Mouse (Mus musculus): ENCODE measurements around the gene Psip1. TPM values are rescaled to one million over a fixed set of nuclear protein-coding genes. Genes with fewer than 3 reads are reported as not detected.

Gene Psip1
- total and polyA plus RNA-seq, 3 experiments: 54.0 to 161 (median 68.1) TPM

- peaks cover 0 to 2% of the 10 kb centered on the region in 2 experiments; a peak in 2 of 4 replicates for H3K4me1 ChIP-seq (ENCODE audit: control insufficient read depth in 1 of 2, insufficient read depth in 2 of 2, low read length in 2 of 2)
Measured at GRCm38 (mm10) chr4:83439045-83439444, 47.2 kb downstream of the Psip1 start.

GRCm38 (mm10) chr4:83438116-83438515 lies 48.1 kb downstream of the Psip1 start:
- no peak for DNase-seq (ENCODE audit: low read depth, low spot score)
- Histone ChIP-seq H3K79me2 (ENCODE audit: control insufficient read depth, insufficient read depth, low read length, poor library complexity) (no peaks in the 10 kb centered on the region), H3K27me3 (ENCODE audit: control insufficient read depth in 1 of 2, insufficient read depth in 2 of 2, low read length in 2 of 2) (no peaks in the 10 kb centered on the region), H3K4me1 (ENCODE audit: control insufficient read depth in 1 of 2, insufficient read depth in 2 of 2, low read length in 2 of 2) (peaks cover 0 to 2% of the 10 kb centered on the region in 2 experiments; a peak in 2 of 4 replicates), H3K4me3 (ENCODE audit: control insufficient read depth in 1 of 2, insufficient read depth in 1 of 2, low read depth in 2 of 2, low read length in 2 of 2) (no peak overlapping the region), H3K36me3 (ENCODE audit: control insufficient read depth in 1 of 2, insufficient read depth in 2 of 2, low read length in 2 of 2) (peaks cover 8 to 28% of the 10 kb centered on the region in 2 experiments), H3K9ac (ENCODE audit: control insufficient read depth, low read depth, low read length, poor library complexity, severe bottlenecking) (no peak overlapping the region), H3K27ac (ENCODE audit: control insufficient read depth, low read depth, low read length) (no peak overlapping the region; the same call in 1 of the 2 replicates), H3K9me3 (replicated peaks; ENCODE audit: insufficient read depth, low read length) (no peaks in the 10 kb centered on the region)
- TF ChIP-seq MAFK (IDR thresholded peaks at IDR 0.05; ENCODE audit: borderline replicate concordance, low read depth, low read length) (peak; percentile 25; the same call in 1 of the 2 replicates), EP300 (IDR thresholded peaks at IDR 0.05; ENCODE audit: low read depth in 1 of 2, low read length in 2 of 2) (no peak)

More at GRCm38 (mm10) chr4:83439045-83439444, 47.2 kb downstream of the Psip1 start:
- DNase-seq (ENCODE audit: low read depth, low spot score): peak; percentile 36
- H3K27me3 ChIP-seq (ENCODE audit: control insufficient read depth in 1 of 2, insufficient read depth in 2 of 2, low read length in 2 of 2): no peaks in the 10 kb centered on the region
- no peak overlapping the region for H3K27ac ChIP-seq (ENCODE audit: control insufficient read depth, low read depth, low read length)
- H3K4me3 ChIP-seq (ENCODE audit: control insufficient read depth in 1 of 2, insufficient read depth in 1 of 2, low read depth in 2 of 2, low read length in 2 of 2): no peak overlapping the region
- TF ChIP-seq POLR2A (IDR thresholded peaks at IDR 0.05; ENCODE audit: control insufficient read depth in 1 of 2, insufficient read depth in 1 of 2, low read depth in 1 of 2, low read length in 2 of 2, poor library complexity in 1 of 2): no peak
- TF ChIP-seq MEF2A (IDR thresholded peaks at IDR 0.05; ENCODE audit: extremely low read depth, insufficient replicate concordance, low read depth, low read length, poor library complexity, severe bottlenecking): no peak
- no peak for TF ChIP-seq ZNF384 (IDR thresholded peaks at IDR 0.05; ENCODE audit: low read depth, low read length)
- no peak for TF ChIP-seq UBTF (IDR thresholded peaks at IDR 0.05; ENCODE audit: borderline replicate concordance, insufficient read depth, low read depth, low read length)
- no peak for TF ChIP-seq TAL1 (IDR thresholded peaks at IDR 0.05; ENCODE audit: low read length)
- no peak for TF ChIP-seq EP300 (IDR thresholded peaks at IDR 0.05; ENCODE audit: low read depth in 1 of 2, low read length in 2 of 2)
- TF ChIP-seq SMC3 (IDR thresholded peaks at IDR 0.05; ENCODE audit: low read depth, low read length): no peak
- no peak for TF ChIP-seq CHD2 (IDR thresholded peaks at IDR 0.05; ENCODE audit: low read length)
- no peak for TF ChIP-seq ZKSCAN1 (IDR thresholded peaks at IDR 0.05; ENCODE audit: low read depth, low read length)
- no peak for TF ChIP-seq ZC3H11A (IDR thresholded peaks at IDR 0.05; ENCODE audit: low read depth, low read length)
- no peak for TF ChIP-seq MAFK (IDR thresholded peaks at IDR 0.05; ENCODE audit: borderline replicate concordance, low read depth, low read length)
- TF ChIP-seq ETS1 (IDR thresholded peaks at IDR 0.05; ENCODE audit: low read depth, low read length): no peak
- H3K36me3 ChIP-seq (ENCODE audit: control insufficient read depth in 1 of 2, insufficient read depth in 2 of 2, low read length in 2 of 2): peaks cover 8 to 28% of the 10 kb centered on the region in 2 experiments
- H3K9me3 ChIP-seq (replicated peaks; ENCODE audit: insufficient read depth, low read length): no peaks in the 10 kb centered on the region
- H3K79me2 ChIP-seq (ENCODE audit: control insufficient read depth, insufficient read depth, low read length, poor library complexity): no peaks in the 10 kb centered on the region
- H3K9ac ChIP-seq (ENCODE audit: control insufficient read depth, low read depth, low read length, poor library complexity, severe bottlenecking): no peak overlapping the region

- Histone ChIP-seq H3K4me1 (ENCODE audit: control insufficient read depth in 1 of 2, insufficient read depth in 2 of 2, low read length in 2 of 2) (peaks cover 0 to 2% of the 10 kb centered on the region in 2 experiments; a peak in 2 of 4 replicates), H3K79me2 (ENCODE audit: control insufficient read depth, insufficient read depth, low read length, poor library complexity) (no peaks in the 10 kb centered on the region; the same call in 1 of the 2 replicates), H3K36me3 (ENCODE audit: control insufficient read depth in 1 of 2, insufficient read depth in 2 of 2, low read length in 2 of 2) (peaks cover 8 to 22% of the 10 kb centered on the region in 2 experiments), H3K9ac (ENCODE audit: control insufficient read depth, low read depth, low read length, poor library complexity, severe bottlenecking) (no peak overlapping the region), H3K4me3 (ENCODE audit: control insufficient read depth in 1 of 2, insufficient read depth in 1 of 2, low read depth in 2 of 2, low read length in 2 of 2) (no peak overlapping the region), H3K27ac (ENCODE audit: control insufficient read depth, low read depth, low read length) (no peak overlapping the region), H3K27me3 (ENCODE audit: control insufficient read depth in 1 of 2, insufficient read depth in 2 of 2, low read length in 2 of 2) (no peaks in the 10 kb centered on the region), H3K9me3 (replicated peaks; ENCODE audit: insufficient read depth, low read length) (no peaks in the 10 kb centered on the region)
- TF ChIP-seq E2F4 (IDR thresholded peaks at IDR 0.05; ENCODE audit: borderline replicate concordance, low read depth, low read length) (no peak), SIN3A (IDR thresholded peaks at IDR 0.05; ENCODE audit: low read length) (no peak), MAZ (IDR thresholded peaks at IDR 0.05; ENCODE audit: low read depth, low read length) (no peak), ZC3H11A (IDR thresholded peaks at IDR 0.05; ENCODE audit: low read depth, low read length) (no peak), ZKSCAN1 (IDR thresholded peaks at IDR 0.05; ENCODE audit: low read depth, low read length) (no peak)
- no peak for DNase-seq (ENCODE audit: low read depth, low spot score)
Measured at GRCm38 (mm10) chr4:83436375-83436774, 49.9 kb downstream of the Psip1 start.

Measured in MEL (cell line).